Mouse (Mus musculus): ENCODE measurements around the gene Dgkz. TPM values are rescaled to one million over a fixed set of nuclear protein-coding genes. Genes with fewer than 3 reads are reported as not detected.

The Dgkz gene
- polyA plus RNA-seq, 1 experiment from 2014 or later: 36.3 TPM

- no peak within 1 kb of the TSS for H3K27ac ChIP-seq
- H3K36me3 ChIP-seq: peaks cover 22% of the 10 kb centered on the region
- 91% methylated on average over 3 of the region's 3 CpGs for WGBS
- peaks cover 64% of the 10 kb centered on the region for H3K4me1 ChIP-seq (replicated peaks)
- peak within 1 kb of the TSS; percentile 20; the same call in 1 of the 2 replicates for H3K4me3 ChIP-seq
- no peak for DNase-seq (ENCODE audit: low spot score)
- peaks cover 41% of the 10 kb centered on the region for H3K27me3 ChIP-seq (ENCODE audit: insufficient read depth, poor library complexity, severe bottlenecking)
- no peaks in the 10 kb centered on the region for H3K9me3 ChIP-seq
These were observed 48.7 kb downstream of the Dgkz start, which contains the start of gene Chrm4 for GRCm38 (mm10) chr2:91926949-91927348. TSS of gene Chrm4 (plus strand) at chr2:91927249.

GRCm38 (mm10) chr2:91925442-91925841 lies 50.2 kb downstream of the Dgkz start:
- Histone ChIP-seq H3K36me3 (peaks cover 22% of the 10 kb centered on the region), H3K9me3 (no peaks in the 10 kb centered on the region), H3K27me3 (ENCODE audit: insufficient read depth, poor library complexity, severe bottlenecking) (peaks cover 56% of the 10 kb centered on the region), H3K4me3 (no peak overlapping the region), H3K4me1 (replicated peaks) (peaks cover 68% of the 10 kb centered on the region), H3K27ac (no peak overlapping the region)
- DNase-seq (ENCODE audit: low spot score): no peak
- 87% methylated on average over 15 of the region's 15 CpGs for WGBS

- Histone ChIP-seq H3K27ac (no peak overlapping the region), H3K4me3 (no peak overlapping the region), H3K9me3 (no peaks in the 10 kb centered on the region), H3K27me3 (ENCODE audit: insufficient read depth, poor library complexity, severe bottlenecking) (peaks cover 64% of the 10 kb centered on the region), H3K4me1 (replicated peaks) (peaks cover 61% of the 10 kb centered on the region), H3K36me3 (peaks cover 19% of the 10 kb centered on the region)
- DNase-seq (ENCODE audit: low spot score): no peak
- 51% methylated on average over 1 of the region's 1 CpGs for WGBS
These were observed 50.9 kb downstream of the Dgkz start for GRCm38 (mm10) chr2:91924726-91925125.

GRCm38 (mm10) chr2:91923415-91924337 lies 52.0 kb downstream of the Dgkz start:
- Histone ChIP-seq H3K9me3 (no peaks in the 10 kb centered on the region), H3K27me3 (ENCODE audit: insufficient read depth, poor library complexity, severe bottlenecking) (peaks cover 68% of the 10 kb centered on the region), H3K27ac (no peak overlapping the region), H3K4me1 (replicated peaks) (peaks cover 50% of the 10 kb centered on the region), H3K4me3 (peak overlapping the region; percentile 68), H3K36me3 (peaks cover 16% of the 10 kb centered on the region)
- DNase-seq (ENCODE audit: low spot score): peak; percentile 83
- whole genome bisulfite sequencing: 4% methylated on average over 54 of the region's 54 CpGs

- Histone ChIP-seq H3K4me1 (replicated peaks) (peaks cover 41% of the 10 kb centered on the region), H3K27me3 (ENCODE audit: insufficient read depth, poor library complexity, severe bottlenecking) (peaks cover 68% of the 10 kb centered on the region), H3K4me3 (peak overlapping the region; percentile 68), H3K9me3 (no peaks in the 10 kb centered on the region), H3K27ac (no peak overlapping the region), H3K36me3 (peaks cover 19% of the 10 kb centered on the region)
- peak; percentile 34 for DNase-seq (ENCODE audit: low spot score)
- WGBS: 3% methylated on average over 37 of the region's 37 CpGs
These were observed 52.9 kb downstream of the Dgkz start for GRCm38 (mm10) chr2:91922586-91923414.

GRCm38 (mm10) chr2:91921790-91922570 lies 53.7 kb downstream of the Dgkz start:
- DNase-seq (ENCODE audit: low spot score): peak; percentile 84
- Histone ChIP-seq H3K36me3 (peaks cover 24% of the 10 kb centered on the region), H3K27me3 (ENCODE audit: insufficient read depth, poor library complexity, severe bottlenecking) (peaks cover 68% of the 10 kb centered on the region), H3K27ac (peak overlapping the region; percentile 70), H3K4me3 (peak overlapping the region; percentile 68), H3K9me3 (no peaks in the 10 kb centered on the region), H3K4me1 (replicated peaks) (peaks cover 38% of the 10 kb centered on the region)
- WGBS: under 1% methylated on average over 64 of the region's 64 CpGs

- DNase-seq (ENCODE audit: low spot score): peak; percentile 68
- peak overlapping the region; percentile 70 for H3K27ac ChIP-seq
- peaks cover 38% of the 10 kb centered on the region for H3K4me1 ChIP-seq (replicated peaks)
- WGBS: 4% methylated on average over 31 of the region's 31 CpGs
- H3K27me3 ChIP-seq (ENCODE audit: insufficient read depth, poor library complexity, severe bottlenecking): peaks cover 68% of the 10 kb centered on the region
- H3K4me3 ChIP-seq: peak overlapping the region; percentile 68
- no peaks in the 10 kb centered on the region for H3K9me3 ChIP-seq
- H3K36me3 ChIP-seq: peaks cover 30% of the 10 kb centered on the region
These were observed 54.4 kb downstream of the Dgkz start for GRCm38 (mm10) chr2:91921181-91921789.

GRCm38 (mm10) chr2:91920130-91920529 lies 55.5 kb downstream of the Dgkz start:
- Histone ChIP-seq H3K9me3 (no peaks in the 10 kb centered on the region), H3K27ac (no peak overlapping the region), H3K4me3 (no peak overlapping the region), H3K36me3 (peaks cover 42% of the 10 kb centered on the region), H3K4me1 (replicated peaks) (peaks cover 38% of the 10 kb centered on the region), H3K27me3 (ENCODE audit: insufficient read depth, poor library complexity, severe bottlenecking) (peaks cover 58% of the 10 kb centered on the region)
- no peak for DNase-seq (ENCODE audit: low spot score)
- 73% methylated on average over 4 of the region's 4 CpGs for WGBS

GRCm38 (mm10) chr2:91917096-91917495 lies 58.6 kb downstream of the Dgkz start:
- WGBS: 88% methylated on average over 7 of the region's 7 CpGs
- H3K9me3 ChIP-seq: no peaks in the 10 kb centered on the region
- H3K27ac ChIP-seq: no peak overlapping the region
- DNase-seq (ENCODE audit: low spot score): no peak
- no peak overlapping the region for H3K4me3 ChIP-seq
- H3K36me3 ChIP-seq: peaks cover 71% of the 10 kb centered on the region
- peaks cover 13% of the 10 kb centered on the region for H3K4me1 ChIP-seq (replicated peaks)
- peaks cover 28% of the 10 kb centered on the region for H3K27me3 ChIP-seq (ENCODE audit: insufficient read depth, poor library complexity, severe bottlenecking)

GRCm38 (mm10) chr2:91916346-91916977 lies 59.2 kb downstream of the Dgkz start:
- Histone ChIP-seq H3K4me3 (no peak overlapping the region), H3K27me3 (ENCODE audit: insufficient read depth, poor library complexity, severe bottlenecking) (peaks cover 22% of the 10 kb centered on the region), H3K4me1 (replicated peaks) (peaks cover 7% of the 10 kb centered on the region), H3K36me3 (peaks cover 78% of the 10 kb centered on the region), H3K27ac (no peak overlapping the region), H3K9me3 (no peaks in the 10 kb centered on the region)
- DNase-seq (ENCODE audit: low spot score): no peak
- 90% methylated on average over 7 of the region's 7 CpGs for WGBS

GRCm38 (mm10) chr2:91913328-91914110 lies 62.1 kb downstream of the Dgkz start:
- no peak overlapping the region for H3K4me3 ChIP-seq
- no peak overlapping the region for H3K27ac ChIP-seq
- H3K36me3 ChIP-seq: peaks cover 99% of the 10 kb centered on the region
- H3K27me3 ChIP-seq (ENCODE audit: insufficient read depth, poor library complexity, severe bottlenecking): no peaks in the 10 kb centered on the region
- no peaks in the 10 kb centered on the region for H3K9me3 ChIP-seq
- WGBS: 90% methylated on average over 7 of the region's 7 CpGs
- no peaks in the 10 kb centered on the region for H3K4me1 ChIP-seq (replicated peaks)
- no peak for DNase-seq (ENCODE audit: low spot score)
